Mouse (Mus musculus) erythroblast, embryonic 14.5 days (primary cell): ENCODE results near the gene Foxp1. TPM values are rescaled to one million over a fixed set of nuclear protein-coding genes. Genes with fewer than 3 reads are reported as not detected.

Experiments
- H3K27me3 ChIP-seq: 2 replicates; pipeline ENCODE4 v1.6.1; 2012; ENCODE audit warnings: inconsistent platforms; ENCODE audit not compliant: control insufficient read depth
- H3K36me3 ChIP-seq: 2 replicates; pipeline ENCODE4 v1.6.1; 2012; ENCODE audit warnings: mild to moderate bottlenecking, inconsistent platforms; ENCODE audit not compliant: control insufficient read depth
- H3K4me1 ChIP-seq: 2 replicates; pipeline ENCODE4 v1.6.1; 2012; ENCODE audit warnings: inconsistent platforms; ENCODE audit not compliant: control insufficient read depth
- H3K4me3 ChIP-seq: replicated peaks from 2 replicates; pipeline ENCODE3; 2012; ENCODE audit warnings: moderate library complexity, mild to moderate bottlenecking, inconsistent platforms
- H3K9me3 ChIP-seq: 2 replicates; pipeline ENCODE4 v1.6.1; 2012; ENCODE audit warnings: low read length, inconsistent platforms, mixed read lengths; ENCODE audit not compliant: control insufficient read depth
- GATA1 ChIP-seq: IDR thresholded peaks from 2 replicates; pipeline ENCODE4 v1.6.1; 2012; ENCODE audit warnings: low read length, inconsistent platforms, mixed read lengths
- TAL1 ChIP-seq: IDR thresholded peaks from 3 replicates; pipeline ENCODE4 v1.6.1; 2012; ENCODE audit warnings: low read length, inconsistent platforms, mixed read lengths
- polyA plus RNA-seq: library from polyadenylated mRNA; stranded (reverse); fragments of >175 nt; gene quantifications from 2 replicates; pipeline ENCODE4 v1.2.3, GENCODE M21; 2012

Gene Foxp1
- polyA plus RNA-seq, 1 experiment: 1.7 TPM

DNA sequence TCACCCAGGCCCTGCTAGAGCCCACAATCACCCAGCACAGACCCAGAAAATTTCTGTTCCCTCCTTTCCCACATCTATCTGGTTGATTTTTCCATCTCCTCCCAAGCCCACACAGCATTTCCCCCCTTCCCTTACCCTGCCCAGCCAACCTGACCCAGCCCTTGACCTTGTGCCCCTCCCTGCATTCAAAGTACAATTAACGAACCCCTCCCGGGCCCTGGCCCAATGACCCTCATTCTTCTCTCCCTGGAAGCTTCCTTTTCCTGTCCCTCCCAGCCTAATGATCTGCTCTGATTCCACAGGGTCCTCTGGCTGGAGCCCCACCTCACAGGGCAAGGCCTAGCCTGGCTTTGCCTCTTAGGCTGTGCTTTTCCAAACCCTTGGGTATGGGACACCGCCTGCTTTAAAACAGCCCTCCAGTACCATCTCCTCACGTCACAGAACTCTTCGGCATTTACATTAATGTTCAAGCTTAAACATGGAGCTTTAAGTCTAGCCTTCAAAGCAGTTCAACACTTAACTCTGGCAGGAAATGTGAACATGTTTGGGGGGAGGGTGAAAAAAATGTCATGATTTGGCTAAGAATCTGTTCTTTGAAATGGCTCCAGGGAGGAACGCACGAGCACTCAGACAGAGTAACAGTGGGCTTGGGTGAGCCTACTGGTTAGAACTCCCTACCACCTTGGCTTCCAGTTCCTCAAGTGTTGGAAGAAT lies 143.4 kb downstream of the Foxp1 start:
- Histone ChIP-seq H3K27me3 (no peaks in the 10 kb centered on the region), H3K4me3 (no peak overlapping the region), H3K36me3 (no peaks in the 10 kb centered on the region), H3K9me3 (no peaks in the 10 kb centered on the region), H3K4me1 (no peaks in the 10 kb centered on the region)
- TF ChIP-seq TAL1 (no peak), GATA1 (no peak)

DNA sequence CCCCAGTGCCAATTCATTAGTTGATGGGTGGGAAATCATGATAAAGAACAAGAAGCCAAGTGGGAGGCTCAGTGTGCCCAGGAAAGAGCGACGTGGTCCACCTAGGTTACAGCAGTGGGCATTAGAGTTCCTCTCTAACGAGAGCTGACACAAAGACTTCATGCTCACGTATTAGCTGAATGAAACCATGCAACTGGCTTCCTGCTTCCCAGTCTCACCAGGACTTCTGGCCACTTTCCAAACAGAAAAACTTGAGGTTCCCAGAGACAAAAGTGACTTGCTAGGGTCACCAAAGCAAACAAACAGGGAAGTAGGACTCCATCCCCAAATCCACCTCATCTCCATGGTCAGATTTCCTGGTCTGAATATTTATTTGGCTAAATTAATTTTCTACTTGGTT lies 144.8 kb downstream of the Foxp1 start:
- H3K27me3 ChIP-seq: no peaks in the 10 kb centered on the region
- no peaks in the 10 kb centered on the region for H3K4me1 ChIP-seq
- TF ChIP-seq GATA1 (no peak), TAL1 (no peak)
- H3K36me3 ChIP-seq: no peaks in the 10 kb centered on the region
- H3K9me3 ChIP-seq: no peaks in the 10 kb centered on the region
- H3K4me3 ChIP-seq: no peak overlapping the region

- no peaks in the 10 kb centered on the region for H3K36me3 ChIP-seq
- H3K27me3 ChIP-seq: no peaks in the 10 kb centered on the region
- no peaks in the 10 kb centered on the region for H3K4me1 ChIP-seq
- no peaks in the 10 kb centered on the region for H3K9me3 ChIP-seq
- no peak overlapping the region for H3K4me3 ChIP-seq
- TF ChIP-seq GATA1: no peak
- TF ChIP-seq TAL1: no peak
Measured at GRCm38 (mm10) chr6:99377131-99377530, 145.4 kb downstream of the Foxp1 start.

- TF ChIP-seq GATA1: no peak
- TF ChIP-seq TAL1: no peak
- no peaks in the 10 kb centered on the region for H3K27me3 ChIP-seq
- H3K4me1 ChIP-seq: no peaks in the 10 kb centered on the region
- H3K36me3 ChIP-seq: no peaks in the 10 kb centered on the region
- H3K4me3 ChIP-seq: no peak overlapping the region
- no peaks in the 10 kb centered on the region for H3K9me3 ChIP-seq
Measured at GRCm38 (mm10) chr6:99376721-99377120, 145.8 kb downstream of the Foxp1 start.

- no peaks in the 10 kb centered on the region for H3K36me3 ChIP-seq
- no peaks in the 10 kb centered on the region for H3K9me3 ChIP-seq
- H3K4me3 ChIP-seq: no peak overlapping the region
- H3K27me3 ChIP-seq: no peaks in the 10 kb centered on the region
- H3K4me1 ChIP-seq: no peaks in the 10 kb centered on the region
- TF ChIP-seq GATA1: no peak
- no peak for TF ChIP-seq TAL1
Measured at GRCm38 (mm10) chr6:99375865-99376264, 146.7 kb downstream of the Foxp1 start.

- Histone ChIP-seq H3K9me3 (no peaks in the 10 kb centered on the region), H3K36me3 (no peaks in the 10 kb centered on the region), H3K27me3 (no peaks in the 10 kb centered on the region), H3K4me3 (no peak overlapping the region), H3K4me1 (no peaks in the 10 kb centered on the region)
- no peak for TF ChIP-seq GATA1
- TF ChIP-seq TAL1: no peak
Measured at GRCm38 (mm10) chr6:99375376-99375775, 147.1 kb downstream of the Foxp1 start.

DNA sequence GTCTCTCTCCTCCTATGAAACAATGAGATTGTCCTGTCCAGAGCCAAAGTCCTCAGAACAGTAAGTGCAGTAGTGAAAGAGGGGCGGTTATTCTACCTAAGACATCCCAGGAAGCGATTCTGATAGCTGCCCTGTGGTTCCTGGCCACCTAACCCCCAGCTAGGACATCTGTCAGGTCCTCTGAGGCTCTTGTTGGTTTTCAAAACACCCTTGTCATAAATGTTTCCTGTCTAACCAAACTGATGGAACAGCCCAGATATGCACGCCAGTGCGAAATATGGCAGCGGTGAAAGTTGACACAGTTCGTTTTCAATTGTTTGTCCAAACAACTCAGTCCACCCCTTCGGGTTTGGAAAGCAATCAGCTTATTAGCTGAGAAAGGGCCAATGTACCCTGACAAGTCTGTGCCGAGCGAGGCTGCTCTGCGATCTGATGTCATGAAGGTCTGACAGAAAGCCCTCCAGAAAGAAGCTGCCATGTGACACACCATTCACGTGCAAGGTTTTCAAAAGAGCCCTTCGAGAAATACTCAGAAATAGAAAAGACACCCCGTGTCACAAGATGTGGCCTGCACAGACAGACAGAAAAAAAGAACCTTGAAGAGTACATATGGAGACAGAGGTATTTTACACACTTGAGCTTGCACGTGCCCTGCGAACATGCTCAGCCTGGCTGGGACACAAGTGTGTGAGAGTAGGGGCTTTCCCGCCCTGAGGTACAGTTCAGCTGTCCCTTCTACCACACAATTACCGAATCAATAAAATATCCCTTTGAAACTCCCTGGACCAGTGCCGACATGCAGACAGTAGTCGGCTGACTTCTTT lies 147.9 kb downstream of the Foxp1 start:
- Histone ChIP-seq H3K36me3 (no peaks in the 10 kb centered on the region), H3K27me3 (no peaks in the 10 kb centered on the region), H3K9me3 (no peaks in the 10 kb centered on the region), H3K4me3 (no peak overlapping the region), H3K4me1 (no peaks in the 10 kb centered on the region)
- no peak for TF ChIP-seq TAL1
- no peak for TF ChIP-seq GATA1

- Histone ChIP-seq H3K9me3 (no peaks in the 10 kb centered on the region), H3K27me3 (no peaks in the 10 kb centered on the region), H3K4me3 (no peak overlapping the region), H3K4me1 (no peaks in the 10 kb centered on the region), H3K36me3 (no peaks in the 10 kb centered on the region)
- TF ChIP-seq TAL1: no peak
- no peak for TF ChIP-seq GATA1
Measured at GRCm38 (mm10) chr6:99372427-99372826, 150.1 kb downstream of the Foxp1 start.

GRCm38 (mm10) chr6:99372016-99372415 lies 150.5 kb downstream of the Foxp1 start:
- Histone ChIP-seq H3K36me3 (no peaks in the 10 kb centered on the region), H3K27me3 (no peaks in the 10 kb centered on the region), H3K4me3 (no peak overlapping the region), H3K4me1 (no peaks in the 10 kb centered on the region), H3K9me3 (no peaks in the 10 kb centered on the region)
- no peak for TF ChIP-seq TAL1
